Mouse (Mus musculus): ENCODE measurements around the gene Odaph. TPM values are rescaled to one million over a fixed set of nuclear protein-coding genes. Genes with fewer than 3 reads are reported as not detected.

Odaph gene
- polyA plus RNA-seq, 1 experiment = 0.11 TPM

- H3K27ac ChIP-seq (ENCODE audit: insufficient read depth, low read depth, low read length) = no peak overlapping the region
- no peak for TF ChIP-seq CTCF (conservative IDR thresholded peaks at IDR 0.05; ENCODE audit: insufficient read depth, insufficient read length, low read depth, low read length)
- no peak for TF ChIP-seq POLR2A (IDR thresholded peaks at IDR 0.05; ENCODE audit: low read depth, low read length)
These were observed 11.5 kb upstream of the Odaph start for GRCm38 (mm10) chr5:91975758-91976157.

GRCm38 (mm10) chr5:91976566-91977396 lies 10.5 kb upstream of the Odaph start:
- Histone ChIP-seq H3K27ac (ENCODE audit: insufficient read depth, low read depth, low read length) (no peak overlapping the region), H3K27me3 (replicated peaks; ENCODE audit: control insufficient read depth, insufficient read depth, low read length) (no peaks in the 10 kb centered on the region), H3K36me3 (ENCODE audit: control insufficient read depth, insufficient read depth, low read length) (no peaks in the 10 kb centered on the region), H3K4me1 (ENCODE audit: control insufficient read depth, insufficient read depth, low read length) (no peaks in the 10 kb centered on the region), H3K4me3 (ENCODE audit: insufficient read depth, low read depth, low read length) (no peak overlapping the region)
- no peak for DNase-seq
- TF ChIP-seq POLR2A (IDR thresholded peaks at IDR 0.05; ENCODE audit: low read depth, low read length) (no peak), CTCF (conservative IDR thresholded peaks at IDR 0.05; ENCODE audit: insufficient read depth, insufficient read length, low read depth, low read length) (no peak)
- 77% methylated on average over 10 of the region's 10 CpGs for WGBS

More at GRCm38 (mm10) chr5:91975758-91976157, 11.5 kb upstream of the Odaph start:
- Histone ChIP-seq H3K27me3 (replicated peaks; ENCODE audit: control insufficient read depth, insufficient read depth, low read length) (no peaks in the 10 kb centered on the region), H3K4me3 (ENCODE audit: insufficient read depth, low read depth, low read length) (no peak overlapping the region), H3K4me1 (ENCODE audit: control insufficient read depth, insufficient read depth, low read length) (no peaks in the 10 kb centered on the region), H3K36me3 (ENCODE audit: control insufficient read depth, insufficient read depth, low read length) (no peaks in the 10 kb centered on the region)
- WGBS = 84% methylated on average over 9 of the region's 9 CpGs
- no peak for DNase-seq

- WGBS = 87% methylated on average over 2 of the region's 2 CpGs
- TF ChIP-seq POLR2A (IDR thresholded peaks at IDR 0.05; ENCODE audit: low read depth, low read length) = no peak
- no peak for TF ChIP-seq CTCF (conservative IDR thresholded peaks at IDR 0.05; ENCODE audit: insufficient read depth, insufficient read length, low read depth, low read length)
- Histone ChIP-seq H3K27me3 (replicated peaks; ENCODE audit: control insufficient read depth, insufficient read depth, low read length) (no peaks in the 10 kb centered on the region), H3K4me1 (ENCODE audit: control insufficient read depth, insufficient read depth, low read length) (no peaks in the 10 kb centered on the region), H3K27ac (ENCODE audit: insufficient read depth, low read depth, low read length) (no peak overlapping the region), H3K36me3 (ENCODE audit: control insufficient read depth, insufficient read depth, low read length) (no peaks in the 10 kb centered on the region), H3K4me3 (ENCODE audit: insufficient read depth, low read depth, low read length) (no peak overlapping the region)
- DNase-seq = no peak
These were observed 9.9 kb upstream of the Odaph start for GRCm38 (mm10) chr5:91977397-91977770.

GRCm38 (mm10) chr5:91981176-91981840 lies 6.0 kb upstream of the Odaph start:
- H3K27ac ChIP-seq (ENCODE audit: insufficient read depth, low read depth, low read length) = no peak overlapping the region
- WGBS = 88% methylated on average over 11 of the region's 11 CpGs
- no peaks in the 10 kb centered on the region for H3K4me1 ChIP-seq (ENCODE audit: control insufficient read depth, insufficient read depth, low read length)
- H3K27me3 ChIP-seq (replicated peaks; ENCODE audit: control insufficient read depth, insufficient read depth, low read length) = no peaks in the 10 kb centered on the region
- DNase-seq = no peak
- H3K4me3 ChIP-seq (ENCODE audit: insufficient read depth, low read depth, low read length) = no peak overlapping the region
- no peak for TF ChIP-seq POLR2A (IDR thresholded peaks at IDR 0.05; ENCODE audit: low read depth, low read length)
- no peak for TF ChIP-seq CTCF (conservative IDR thresholded peaks at IDR 0.05; ENCODE audit: insufficient read depth, insufficient read length, low read depth, low read length)
- H3K36me3 ChIP-seq (ENCODE audit: control insufficient read depth, insufficient read depth, low read length) = no peaks in the 10 kb centered on the region

- H3K27ac ChIP-seq (ENCODE audit: insufficient read depth, low read depth, low read length) = no peak overlapping the region
- WGBS = 74% methylated on average over 2 of the region's 2 CpGs
- no peaks in the 10 kb centered on the region for H3K36me3 ChIP-seq (ENCODE audit: control insufficient read depth, insufficient read depth, low read length)
- H3K4me3 ChIP-seq (ENCODE audit: insufficient read depth, low read depth, low read length) = no peak overlapping the region
- no peak for DNase-seq
- no peak for TF ChIP-seq CTCF (conservative IDR thresholded peaks at IDR 0.05; ENCODE audit: insufficient read depth, insufficient read length, low read depth, low read length)
- TF ChIP-seq POLR2A (IDR thresholded peaks at IDR 0.05; ENCODE audit: low read depth, low read length) = no peak
- H3K4me1 ChIP-seq (ENCODE audit: control insufficient read depth, insufficient read depth, low read length) = no peaks in the 10 kb centered on the region
- H3K27me3 ChIP-seq (replicated peaks; ENCODE audit: control insufficient read depth, insufficient read depth, low read length) = no peaks in the 10 kb centered on the region
These were observed 3.8 kb upstream of the Odaph start for GRCm38 (mm10) chr5:91983490-91983889.

GRCm38 (mm10) chr5:91985721-91986120 lies 1.6 kb upstream of the Odaph start:
- Histone ChIP-seq H3K4me3 (ENCODE audit: insufficient read depth, low read depth, low read length) (no peak overlapping the region), H3K27ac (ENCODE audit: insufficient read depth, low read depth, low read length) (no peak overlapping the region), H3K27me3 (replicated peaks; ENCODE audit: control insufficient read depth, insufficient read depth, low read length) (no peaks in the 10 kb centered on the region), H3K36me3 (ENCODE audit: control insufficient read depth, insufficient read depth, low read length) (no peaks in the 10 kb centered on the region), H3K4me1 (ENCODE audit: control insufficient read depth, insufficient read depth, low read length) (no peaks in the 10 kb centered on the region)
- WGBS = 73% methylated on average over 2 of the region's 2 CpGs
- TF ChIP-seq CTCF (conservative IDR thresholded peaks at IDR 0.05; ENCODE audit: insufficient read depth, insufficient read length, low read depth, low read length) = no peak
- no peak for TF ChIP-seq POLR2A (IDR thresholded peaks at IDR 0.05; ENCODE audit: low read depth, low read length)
- no peak for DNase-seq

- no peaks in the 10 kb centered on the region for H3K4me1 ChIP-seq (ENCODE audit: control insufficient read depth, insufficient read depth, low read length)
- H3K27me3 ChIP-seq (replicated peaks; ENCODE audit: control insufficient read depth, insufficient read depth, low read length) = no peaks in the 10 kb centered on the region
- H3K27ac ChIP-seq (ENCODE audit: insufficient read depth, low read depth, low read length) = no peak overlapping the region
- H3K36me3 ChIP-seq (ENCODE audit: control insufficient read depth, insufficient read depth, low read length) = no peaks in the 10 kb centered on the region
- 87% methylated on average over 2 of the region's 2 CpGs for WGBS
- H3K4me3 ChIP-seq (ENCODE audit: insufficient read depth, low read depth, low read length) = no peak overlapping the region
- no peak for DNase-seq
- no peak for TF ChIP-seq CTCF (conservative IDR thresholded peaks at IDR 0.05; ENCODE audit: insufficient read depth, insufficient read length, low read depth, low read length)
- no peak for TF ChIP-seq POLR2A (IDR thresholded peaks at IDR 0.05; ENCODE audit: low read depth, low read length)
These were observed 524 bp downstream of the Odaph start for GRCm38 (mm10) chr5:91987799-91988198.
